Mouse (Mus musculus) E14TG2a.4 (cell line): ENCODE measurements around the gene Oxct1.
A peak's percentile ranks its signal among the peaks of the same experiment; 100 is the strongest.

Experiments
- H3K27me3 ChIP-seq: 2 replicates; pipeline ENCODE4 v1.6.1; 2014; ENCODE audit warnings: low read length, control low read depth; ENCODE audit not compliant: insufficient read depth
- H3K36me3 ChIP-seq: 2 replicates; pipeline ENCODE4 v1.6.1; 2014; ENCODE audit warnings: low read length, control low read depth; ENCODE audit not compliant: insufficient read depth
- H3K4me1 ChIP-seq: replicated peaks from 2 replicates; pipeline ENCODE4 v1.6.1; 2014; ENCODE audit warnings: low read depth, low read length, control low read depth
- H3K4me3 ChIP-seq: replicated peaks from 2 replicates; pipeline ENCODE4 v1.5.1; 2014; ENCODE audit warnings: mild to moderate bottlenecking, low read length
- H3K9me3 ChIP-seq: 2 replicates; pipeline ENCODE4 v1.6.1; 2014; ENCODE audit warnings: low read length, control low read depth
- CTCF ChIP-seq: conservative IDR thresholded peaks from 2 replicates; pipeline ENCODE4 v1.5.1; 2014; ENCODE audit warnings: low read length
- NANOG ChIP-seq: IDR thresholded peaks from 2 replicates; pipeline ENCODE4 v1.6.1; 2014; ENCODE audit warnings: borderline replicate concordance, low read length, mixed read lengths
- POU5F1 ChIP-seq: IDR thresholded peaks from 2 replicates; pipeline ENCODE4 v1.6.1; 2014; ENCODE audit warnings: low read length, borderline replicate concordance

Oxct1 gene

DNA sequence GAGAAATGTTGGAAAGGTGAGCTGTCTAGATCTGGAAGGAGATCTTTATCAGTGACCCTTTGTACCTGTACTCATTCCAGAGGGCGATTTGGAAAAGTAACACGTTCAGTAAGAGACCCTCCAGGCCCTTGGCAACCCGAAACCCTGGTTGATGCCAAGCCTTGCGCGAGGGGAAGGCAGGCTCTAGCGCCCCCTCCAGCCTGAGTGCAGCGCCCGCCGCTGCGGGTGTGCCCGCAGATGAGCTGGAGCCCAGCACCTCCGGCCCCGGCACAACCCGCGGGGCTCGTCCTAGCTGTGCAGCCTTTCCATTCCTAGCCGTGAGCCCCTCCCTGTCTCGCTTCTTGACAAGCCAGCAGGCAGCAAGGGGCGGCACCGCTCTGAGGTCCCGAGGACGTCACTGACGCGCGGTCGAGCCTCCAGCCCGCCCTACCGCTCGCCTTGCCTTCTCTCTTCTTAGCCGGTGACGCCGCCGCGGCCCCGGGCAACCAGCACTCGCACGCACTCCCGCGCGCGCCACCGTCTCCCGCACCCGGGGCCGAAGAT lies at the start of gene Oxct1:
Gene Oxct1 (plus strand): TSS at position 153 of the 543 bp plus-strand sequence.
- H3K4me3 ChIP-seq, result peak within 1 kb of the TSS; percentile 94
- H3K4me1 ChIP-seq, result peaks cover 27% of the 10 kb centered on the region
- H3K9me3 ChIP-seq, result no peaks in the 10 kb centered on the region
- peaks cover 17% of the 10 kb centered on the region for H3K27me3 ChIP-seq
- no peak for TF ChIP-seq CTCF
- TF ChIP-seq NANOG, result no peak
- no peak for TF ChIP-seq POU5F1
- H3K36me3 ChIP-seq, result no peaks in the 10 kb centered on the region

DNA sequence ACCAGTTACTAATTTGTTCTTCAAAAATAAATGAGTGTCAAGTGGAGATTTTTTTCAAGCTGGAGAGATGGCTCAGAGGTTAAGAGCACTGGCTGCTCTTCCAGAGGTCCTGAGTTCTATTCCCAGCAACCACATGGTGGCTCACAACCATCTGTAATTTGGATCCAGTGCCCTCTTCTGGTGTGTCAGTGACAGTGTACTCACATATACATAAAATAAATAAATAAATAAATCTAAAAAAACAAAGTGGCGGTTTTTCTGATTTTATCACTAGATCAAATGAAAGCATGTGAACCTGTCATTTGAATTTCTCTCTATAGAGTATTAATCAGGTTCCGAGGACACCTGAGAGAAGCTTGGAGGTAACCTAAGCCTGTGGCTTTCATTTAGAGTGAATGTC lies 47.9 kb upstream of the Oxct1 start:
- TF ChIP-seq CTCF (no peak), POU5F1 (no peak), NANOG (no peak)

DNA sequence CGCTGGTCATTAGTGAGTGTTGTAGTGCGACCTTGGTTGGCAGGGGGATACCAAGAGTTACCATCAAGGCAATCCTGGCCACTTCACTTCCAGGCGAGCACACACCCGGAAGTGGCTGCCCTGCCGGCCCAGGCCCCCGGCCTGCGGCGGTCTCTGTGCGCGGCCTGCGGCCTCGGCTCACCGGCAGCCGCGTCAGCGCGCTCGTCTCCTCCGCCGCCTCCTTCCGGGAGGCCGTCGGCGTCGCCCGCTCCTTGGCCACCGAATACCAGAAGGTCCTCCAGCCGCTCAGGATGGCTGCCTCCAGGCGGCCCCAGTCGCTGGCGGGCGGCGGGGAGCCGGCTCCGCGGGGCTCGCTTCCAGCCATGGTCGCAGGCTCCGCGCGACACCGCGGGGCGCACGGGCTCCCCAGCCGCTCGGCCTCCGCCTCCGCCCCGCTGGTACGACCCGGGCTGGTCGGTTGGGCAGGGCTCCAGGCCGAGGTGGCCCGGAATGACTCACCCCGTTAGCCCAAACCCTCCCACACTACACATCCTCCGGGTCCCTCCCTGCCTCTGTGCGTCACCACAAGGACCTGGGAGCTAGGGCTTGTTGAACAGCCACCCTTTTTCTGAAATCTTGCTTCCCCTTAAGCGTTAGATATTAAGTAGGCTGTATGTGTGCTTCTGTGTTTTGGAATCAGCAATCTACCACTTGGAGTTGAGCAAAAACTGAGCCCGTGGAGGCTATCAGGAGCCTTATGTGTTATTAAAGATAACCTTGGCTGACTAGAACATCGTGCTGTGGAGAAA lies 46.9 kb upstream of the Oxct1 start, which contains the start of gene Fbxo4:
Gene Fbxo4 (minus strand): TSS at position 513 of the 788 bp plus-strand sequence.
- H3K36me3 ChIP-seq, result peaks cover 22% of the 10 kb centered on the region
- peak within 1 kb of the TSS; percentile 81 for H3K4me3 ChIP-seq
- peaks cover 8% of the 10 kb centered on the region for H3K4me1 ChIP-seq
- TF ChIP-seq POU5F1 (no peak), NANOG (no peak), CTCF (no peak)
- no peaks in the 10 kb centered on the region for H3K27me3 ChIP-seq
- H3K9me3 ChIP-seq, result no peaks in the 10 kb centered on the region

More for the DNA sequence above, 47.9 kb upstream of the Oxct1 start:
- Histone ChIP-seq H3K4me3 (no peak overlapping the region), H3K27me3 (no peaks in the 10 kb centered on the region), H3K4me1 (peaks cover 8% of the 10 kb centered on the region), H3K36me3 (peaks cover 12% of the 10 kb centered on the region), H3K9me3 (no peaks in the 10 kb centered on the region)

DNA sequence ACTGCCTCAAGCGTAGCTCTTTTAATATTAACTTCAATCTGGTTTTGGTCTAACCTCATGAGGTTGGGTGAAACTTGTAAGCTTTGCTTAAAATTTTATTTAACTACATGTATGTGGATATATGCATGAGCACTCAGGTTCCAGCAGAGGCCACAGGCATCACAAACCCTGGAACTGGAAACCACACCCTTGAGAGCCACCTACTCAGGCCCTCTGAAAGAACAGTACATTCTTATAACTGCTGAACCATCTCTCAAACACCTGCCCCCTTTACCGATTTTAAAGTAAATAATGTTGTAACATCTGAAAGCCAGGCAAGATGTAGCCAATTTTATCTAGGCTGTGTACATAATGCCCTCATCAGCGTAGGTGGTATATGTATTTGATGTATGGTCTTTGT lies 46.3 kb upstream of the Oxct1 start:
- H3K27me3 ChIP-seq, result no peaks in the 10 kb centered on the region
- TF ChIP-seq POU5F1 (no peak), CTCF (no peak), NANOG (no peak)
- peaks cover 28% of the 10 kb centered on the region for H3K36me3 ChIP-seq
- H3K4me3 ChIP-seq, result peak overlapping the region; percentile 81; the same call in 1 of the 2 replicates
- peaks cover 8% of the 10 kb centered on the region for H3K4me1 ChIP-seq
- H3K9me3 ChIP-seq, result no peaks in the 10 kb centered on the region

DNA sequence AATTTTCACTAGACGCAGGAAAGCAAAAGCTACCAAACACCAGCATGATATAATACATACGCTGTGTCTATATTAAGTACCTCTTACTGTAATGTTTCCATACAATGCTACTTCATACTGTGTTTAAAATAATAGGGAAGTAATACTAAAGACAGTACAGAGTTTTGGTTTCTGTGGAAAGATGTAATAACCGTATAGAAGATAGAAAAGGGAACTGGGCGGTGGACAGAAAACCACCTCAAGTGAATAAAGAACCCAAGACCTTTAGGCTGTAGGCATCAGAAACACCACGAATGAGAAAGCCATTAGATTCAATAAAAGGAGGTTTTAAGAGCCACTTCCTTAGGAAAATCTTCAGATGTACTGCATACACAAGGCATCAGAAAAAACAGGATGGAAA lies 43.5 kb upstream of the Oxct1 start:
- Histone ChIP-seq H3K27me3 (no peaks in the 10 kb centered on the region), H3K9me3 (no peaks in the 10 kb centered on the region), H3K4me1 (peaks cover 8% of the 10 kb centered on the region), H3K4me3 (no peak overlapping the region), H3K36me3 (peaks cover 54% of the 10 kb centered on the region)
- TF ChIP-seq POU5F1 (no peak), NANOG (no peak), CTCF (no peak)

DNA sequence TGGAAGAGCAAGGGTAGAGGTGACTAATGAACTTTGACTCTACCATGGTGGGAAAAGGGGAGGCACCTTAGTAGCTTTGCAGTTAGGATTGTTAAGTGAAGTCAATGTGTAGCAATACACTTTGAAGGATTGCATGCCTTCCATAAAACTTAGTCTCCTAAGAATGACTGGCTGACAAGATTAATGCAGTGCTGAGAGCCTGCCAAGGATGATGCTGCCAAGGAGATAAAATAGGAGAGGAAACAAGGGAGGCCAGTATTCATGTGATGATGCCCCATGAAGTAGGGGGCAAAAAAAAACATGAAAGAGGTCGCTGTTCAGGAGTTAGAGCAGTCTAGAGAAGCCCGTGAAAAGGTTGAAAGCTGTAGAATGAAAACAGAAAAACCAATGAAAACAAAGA lies 41.3 kb upstream of the Oxct1 start:
- Histone ChIP-seq H3K27me3 (no peaks in the 10 kb centered on the region), H3K4me1 (peaks cover 18% of the 10 kb centered on the region), H3K36me3 (peaks cover 66% of the 10 kb centered on the region), H3K9me3 (no peaks in the 10 kb centered on the region), H3K4me3 (no peak overlapping the region)
- TF ChIP-seq POU5F1 (no peak), CTCF (no peak), NANOG (no peak)

DNA sequence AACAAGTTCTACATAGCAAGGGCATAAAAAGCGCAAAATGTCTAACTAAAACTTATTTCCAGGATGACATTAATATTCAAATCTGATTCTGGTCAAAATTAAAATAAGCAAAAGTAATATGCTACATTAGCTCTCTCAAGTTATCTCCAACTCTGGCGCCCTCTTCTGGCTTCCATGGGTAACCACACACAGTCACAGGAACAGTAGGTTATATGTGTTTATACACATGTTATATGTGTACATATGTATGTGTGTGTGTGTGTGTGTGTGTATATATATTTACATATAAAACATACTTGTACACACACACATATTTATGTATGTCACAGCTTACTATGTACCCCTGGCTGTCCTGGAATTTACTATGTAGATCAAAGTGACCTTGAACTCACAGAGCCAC lies 38.2 kb upstream of the Oxct1 start:
- TF ChIP-seq CTCF, result peak; percentile 67
- no peak for TF ChIP-seq NANOG
- no peak for TF ChIP-seq POU5F1
- no peak overlapping the region for H3K4me3 ChIP-seq
- H3K4me1 ChIP-seq, result peaks cover 25% of the 10 kb centered on the region
- no peaks in the 10 kb centered on the region for H3K27me3 ChIP-seq
- peaks cover 80% of the 10 kb centered on the region for H3K36me3 ChIP-seq
- H3K9me3 ChIP-seq, result no peaks in the 10 kb centered on the region

DNA sequence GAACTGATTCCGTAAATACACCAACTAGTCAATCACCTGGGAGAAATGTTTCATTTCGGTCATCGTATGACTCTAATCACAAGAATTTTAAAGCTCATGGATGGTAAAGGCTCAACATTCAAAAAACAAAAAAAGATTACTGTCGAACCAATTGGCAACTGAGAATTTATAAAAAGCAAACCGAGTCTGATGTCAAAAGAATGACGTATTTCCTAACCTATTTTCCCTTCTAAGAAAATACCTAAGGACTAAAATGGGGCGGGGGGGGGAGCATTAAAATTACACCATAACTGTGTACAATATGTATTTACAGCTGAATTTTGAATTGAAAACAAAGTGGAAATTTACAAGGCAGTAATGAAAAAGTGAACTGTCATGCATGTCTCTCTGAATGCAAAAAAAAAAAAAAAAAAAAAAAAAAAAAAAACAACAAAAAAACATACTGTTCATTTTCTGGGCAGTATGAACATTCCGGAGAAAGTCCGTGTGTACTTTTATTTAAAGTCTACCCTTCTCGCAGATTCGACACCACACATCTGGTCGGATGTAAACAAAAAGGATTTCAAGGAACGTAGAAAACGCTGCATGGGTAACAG lies 31.2 kb upstream of the Oxct1 start:
- H3K36me3 ChIP-seq, result peaks cover 26% of the 10 kb centered on the region

More for the DNA sequence above, 31.2 kb upstream of the Oxct1 start:
- Histone ChIP-seq H3K4me1 (peaks cover 46% of the 10 kb centered on the region), H3K27me3 (no peaks in the 10 kb centered on the region), H3K9me3 (no peaks in the 10 kb centered on the region), H3K4me3 (peak overlapping the region; percentile 96)
- no peak for TF ChIP-seq CTCF
- no peak for TF ChIP-seq POU5F1
- no peak for TF ChIP-seq NANOG
